Mouse (Mus musculus) brown adipose tissue, adult 24 weeks (tissue): Measurements from ENCODE around the gene Abcc6. TPM values are rescaled to one million over a fixed set of nuclear protein-coding genes. Genes with fewer than 3 reads are reported as not detected.

Experiments
- H3K27ac ChIP-seq: fragments of 200-500 bp; replicated peaks from 2 replicates; pipeline ENCODE4 v1.5.1; 2012; ENCODE audit warnings: low read depth, mild to moderate bottlenecking, low read length
- H3K4me1 ChIP-seq: fragments of 200-500 bp; 2 replicates; pipeline ENCODE4 v1.6.1; 2012; ENCODE audit warnings: low read length, mixed read lengths; ENCODE audit not compliant: control insufficient read depth, insufficient read depth, insufficient read length
- H3K4me3 ChIP-seq: fragments of 200-500 bp; 2 replicates; pipeline ENCODE4 v1.5.1; 2012; ENCODE audit warnings: low read depth, mild to moderate bottlenecking, low read length, moderate library complexity; ENCODE audit not compliant: insufficient read depth
- polyA plus RNA-seq: library from polyadenylated mRNA; stranded (reverse); fragments of >200 nt; gene quantifications from 2 replicates; pipeline ENCODE4 v1.2.4, GENCODE M21; 2012; ENCODE audit not compliant: missing spikeins, insufficient read depth, insufficient read length

The Abcc6 gene
- polyA plus RNA-seq, 1 experiment = not detected

DNA sequence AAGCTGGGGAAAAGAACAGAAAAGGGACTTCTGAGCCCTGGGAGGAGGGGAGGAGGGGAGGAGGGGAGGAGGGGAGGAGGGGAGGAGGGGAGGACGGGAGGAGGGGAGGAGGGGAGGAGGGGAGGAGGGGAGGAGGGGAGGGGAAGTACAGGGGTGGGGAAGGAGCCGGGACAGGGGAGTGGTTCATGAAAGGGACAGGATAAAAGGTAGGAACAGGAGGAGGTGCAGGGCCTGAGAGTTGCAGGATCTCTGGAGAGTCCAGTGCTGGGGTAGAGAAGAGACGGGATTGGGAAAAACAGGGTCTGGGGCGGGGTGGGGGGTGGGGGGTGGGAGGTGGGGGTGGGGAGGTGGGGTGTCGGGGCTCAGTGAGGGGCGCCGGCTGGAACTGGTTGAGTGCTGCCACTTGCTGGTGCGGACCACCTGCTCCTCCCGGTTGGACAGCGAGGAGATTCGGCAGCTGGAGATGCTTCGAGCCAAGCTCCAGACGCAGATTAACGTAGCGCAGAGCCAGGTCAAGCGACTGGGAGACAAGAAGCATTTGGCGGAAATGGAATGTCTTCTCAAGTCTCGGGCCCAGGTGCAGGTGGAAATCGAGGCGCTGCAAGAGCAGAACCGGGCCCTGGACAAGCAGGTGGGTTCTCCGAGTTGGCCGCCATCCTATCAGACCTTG, 101.3 kb downstream of the Abcc6 start:
- Histone ChIP-seq H3K4me3 (no peak overlapping the region), H3K27ac (no peak overlapping the region), H3K4me1 (no peaks in the 10 kb centered on the region)

DNA sequence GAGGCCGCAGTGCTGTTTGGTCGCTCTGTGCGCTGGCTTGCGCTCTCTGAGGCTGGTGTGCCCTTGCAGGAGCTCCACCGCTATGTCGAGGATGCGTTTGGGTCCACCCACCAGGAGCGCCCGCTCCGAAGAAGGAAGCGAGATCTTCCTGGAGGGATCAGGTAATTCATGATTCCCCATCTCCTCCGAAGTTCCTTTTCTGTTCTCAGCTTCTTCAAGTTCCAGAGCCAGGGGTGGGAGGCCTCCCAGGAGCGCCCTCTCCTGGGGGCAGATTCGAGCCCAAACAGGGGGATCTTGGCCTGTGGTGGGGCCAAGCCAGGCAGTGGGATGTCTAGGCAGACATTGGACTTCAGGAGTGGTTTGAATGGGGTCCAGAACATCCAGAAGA, 105.7 kb downstream of the Abcc6 start:
- Histone ChIP-seq H3K4me1 (0 out of 2 replicates have a peak, but pooled peaks cover 3% of the 10 kb centered on the region), H3K4me3 (peak overlapping the region; percentile 44), H3K27ac (no peak overlapping the region)

DNA sequence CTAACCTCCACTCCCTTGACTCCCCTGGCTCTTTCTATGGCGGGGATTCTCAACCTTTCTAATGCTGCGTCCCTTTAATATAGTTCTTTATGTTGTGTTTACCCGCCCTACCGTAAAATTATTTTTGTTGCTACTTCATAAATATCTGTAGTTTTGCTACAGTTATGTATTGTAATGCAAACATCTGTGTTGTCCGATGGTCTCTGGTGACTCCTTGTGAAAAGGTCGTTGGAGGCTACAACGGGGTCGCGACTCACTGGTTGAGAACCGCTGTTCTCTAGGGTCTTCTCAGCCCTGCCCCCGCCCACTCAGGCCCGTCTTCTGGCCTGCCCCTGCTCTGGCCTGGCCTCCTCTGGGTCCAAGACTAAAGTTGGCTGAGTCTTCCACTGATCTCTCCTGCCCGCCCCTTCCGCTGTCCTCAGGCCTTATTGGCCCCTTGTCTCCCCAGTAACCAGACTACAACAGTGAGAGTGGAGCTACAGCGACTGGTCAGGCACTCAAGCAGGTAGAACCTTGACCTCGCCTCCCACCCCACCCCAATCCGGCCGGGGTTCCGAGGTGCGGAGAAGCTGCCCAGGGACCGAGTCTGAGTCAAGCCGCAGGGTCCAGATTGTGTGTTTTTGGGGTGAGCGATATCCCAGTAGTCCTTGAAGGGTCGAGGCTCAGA, 106.2 kb downstream of the Abcc6 start, which contains the start of gene Ccdc114:
Gene Ccdc114 (plus strand): TSS at position 311 of the 667 bp plus-strand sequence.
- Histone ChIP-seq H3K4me1 (0 out of 2 replicates have a peak, but pooled peaks cover 3% of the 10 kb centered on the region), H3K4me3 (peak within 1 kb of the TSS; percentile 73), H3K27ac (peak within 1 kb of the TSS; percentile 94)

DNA sequence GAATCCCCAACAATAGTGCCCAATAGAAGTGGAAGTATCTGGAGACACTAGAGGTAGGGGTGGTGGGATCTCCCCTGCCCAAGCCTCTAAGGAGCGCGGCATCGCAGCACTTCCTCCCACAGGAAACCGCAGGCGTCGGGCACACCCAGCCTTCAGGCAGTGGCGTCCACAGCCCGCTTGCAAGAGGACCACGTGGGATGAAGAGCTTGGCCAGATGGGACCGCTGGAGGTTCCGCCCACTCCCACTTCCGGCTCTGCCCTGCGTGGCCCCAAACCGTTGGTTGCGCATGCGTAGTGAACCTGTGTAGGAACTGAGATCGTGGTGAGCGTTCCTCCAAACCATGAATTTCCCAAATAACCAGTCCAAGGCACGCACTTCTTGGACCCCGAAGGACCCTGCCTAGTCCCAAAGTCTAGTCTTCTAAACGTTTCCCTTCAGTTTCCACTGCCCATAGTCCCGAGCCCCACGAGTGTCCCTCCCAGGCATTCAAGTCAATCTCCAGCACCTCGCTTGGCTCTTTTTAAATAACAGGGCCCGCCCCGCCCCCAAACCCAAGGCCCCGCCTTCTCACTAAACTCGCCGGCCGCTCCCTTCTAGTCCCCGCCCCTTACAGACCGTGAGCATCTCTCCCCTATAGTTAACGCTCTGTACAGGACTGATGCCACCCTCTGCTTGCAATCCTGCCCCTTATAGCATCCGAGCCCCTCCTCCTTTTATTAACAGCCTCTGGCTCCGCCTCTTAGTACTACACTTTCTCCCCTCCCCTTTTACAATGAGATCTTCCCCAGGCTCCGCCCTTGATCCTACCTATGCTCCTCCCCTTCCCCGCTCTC, 107.0 kb downstream of the Abcc6 start:
- peak overlapping the region; percentile 73 for H3K4me3 ChIP-seq
- peak overlapping the region; percentile 94 for H3K27ac ChIP-seq
- 0 out of 2 replicates have a peak, but pooled peaks cover 3% of the 10 kb centered on the region for H3K4me1 ChIP-seq

DNA sequence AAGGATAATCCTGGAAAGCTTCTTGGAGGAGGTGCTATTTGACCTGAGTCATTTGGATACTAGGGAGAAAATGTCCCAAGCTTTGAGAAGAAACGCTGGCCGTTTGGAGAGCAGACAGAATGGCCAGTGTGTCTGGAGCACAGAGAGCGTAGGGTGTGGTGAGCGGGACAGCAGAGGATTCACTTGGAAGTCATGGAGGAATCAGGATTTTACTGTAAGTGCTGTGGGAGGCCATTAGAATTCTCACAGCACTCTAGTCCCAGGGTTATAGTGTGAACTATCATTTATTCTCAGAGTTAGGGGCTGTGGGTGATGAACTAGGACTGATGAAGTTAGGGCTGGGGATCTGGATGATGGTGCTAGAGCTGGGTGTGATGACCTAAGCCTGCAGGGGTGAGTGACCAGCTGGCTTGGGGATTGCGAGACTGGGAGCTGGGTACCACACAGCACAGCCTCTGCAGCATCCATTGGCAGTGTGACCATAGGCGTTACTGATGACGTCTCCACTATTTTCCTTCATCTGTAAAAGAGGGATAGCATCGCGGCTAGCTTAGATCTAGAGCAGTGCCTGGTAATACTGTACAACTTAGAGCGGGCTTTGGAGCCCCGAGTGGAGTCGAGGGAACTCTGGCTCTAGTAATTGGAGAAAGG, 108.0 kb downstream of the Abcc6 start:
- Histone ChIP-seq H3K27ac (peak overlapping the region; percentile 72), H3K4me1 (0 out of 2 replicates have a peak, but pooled peaks cover 3% of the 10 kb centered on the region), H3K4me3 (no peak overlapping the region)

DNA sequence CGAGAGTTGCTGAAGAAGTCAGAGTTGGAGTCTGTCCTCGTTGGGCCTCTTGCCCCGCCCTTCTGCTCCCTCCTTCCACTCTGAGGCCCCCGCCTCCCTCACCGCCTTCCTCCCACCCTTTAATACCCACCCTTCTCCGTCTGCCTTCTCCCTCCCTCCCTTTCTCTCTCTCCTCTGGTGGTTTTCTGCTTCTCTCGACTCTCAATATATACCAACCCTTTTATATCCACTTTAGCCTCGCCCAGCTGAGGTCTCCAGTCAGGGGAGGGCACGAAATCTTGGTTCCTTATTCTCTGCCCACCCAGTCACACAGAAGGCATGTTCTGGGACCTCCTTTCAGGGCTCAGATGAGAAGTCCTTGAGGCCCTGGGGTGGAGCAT, 108.9 kb downstream of the Abcc6 start, which contains the start of gene Emp3:
Gene Emp3 (minus strand): TSS at position 163 of the 380 bp plus-strand sequence.
- Histone ChIP-seq H3K4me1 (0 out of 2 replicates have a peak, but pooled peaks cover 3% of the 10 kb centered on the region), H3K27ac (peak within 1 kb of the TSS; percentile 80), H3K4me3 (peak within 1 kb of the TSS; percentile 58)

DNA sequence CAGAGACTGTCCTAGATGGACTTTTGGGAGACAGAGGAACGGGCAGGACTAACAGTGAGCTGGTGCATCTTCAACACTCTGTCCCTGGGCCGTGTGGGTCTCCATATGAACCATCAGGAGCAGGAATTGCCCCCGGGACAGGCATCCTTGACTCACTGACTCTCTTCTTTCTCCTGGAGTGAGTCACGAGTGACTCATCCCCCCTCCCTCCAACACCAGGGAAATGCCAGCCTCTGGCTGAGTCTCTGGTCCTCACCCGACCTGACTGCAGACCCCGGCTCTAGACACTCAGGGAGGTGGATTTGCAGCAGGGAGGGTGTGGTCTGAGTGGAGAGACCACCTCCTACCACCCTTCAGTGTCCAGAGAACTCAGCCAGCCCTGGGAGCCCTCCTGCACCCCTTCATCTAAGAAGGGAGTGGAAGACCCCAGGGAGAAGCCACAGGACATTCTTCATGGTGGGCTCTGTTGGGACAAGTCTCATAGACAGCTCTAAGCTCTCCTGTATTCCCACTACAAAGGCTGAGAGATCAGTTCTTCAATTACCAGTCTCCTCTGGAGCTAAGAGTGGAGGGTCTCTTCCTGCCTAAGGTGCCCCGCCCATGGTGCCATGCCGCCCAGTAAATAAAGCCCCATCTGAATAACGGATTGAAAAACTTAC, 109.4 kb downstream of the Abcc6 start:
- Histone ChIP-seq H3K4me1 (0 out of 2 replicates have a peak, but pooled peaks cover 3% of the 10 kb centered on the region), H3K27ac (peak overlapping the region; percentile 80), H3K4me3 (peak overlapping the region; percentile 58)

DNA sequence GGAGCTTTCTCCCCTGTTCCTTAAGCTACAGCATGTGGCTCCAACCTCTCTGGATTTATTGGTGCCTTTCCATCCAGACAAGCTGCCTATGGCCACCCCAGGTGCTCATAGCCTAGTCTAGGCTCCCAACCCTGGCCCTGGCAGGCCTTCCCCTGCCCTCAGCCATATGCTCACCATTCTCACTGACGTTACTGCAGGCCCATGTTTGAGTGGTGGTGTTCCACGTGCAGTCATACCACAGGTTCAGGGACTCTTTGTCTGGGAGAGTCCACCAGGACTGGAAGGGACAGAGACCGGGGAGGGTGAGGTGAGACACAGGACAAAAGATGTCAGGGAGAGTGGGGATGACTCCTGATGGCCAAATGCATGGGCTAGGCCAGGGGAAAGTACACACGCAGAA, 110.3 kb downstream of the Abcc6 start:
- Histone ChIP-seq H3K4me1 (0 out of 2 replicates have a peak, but pooled peaks cover 3% of the 10 kb centered on the region), H3K27ac (peak overlapping the region; percentile 35; the same call in 1 of the 2 replicates), H3K4me3 (peak overlapping the region; percentile 58)

DNA sequence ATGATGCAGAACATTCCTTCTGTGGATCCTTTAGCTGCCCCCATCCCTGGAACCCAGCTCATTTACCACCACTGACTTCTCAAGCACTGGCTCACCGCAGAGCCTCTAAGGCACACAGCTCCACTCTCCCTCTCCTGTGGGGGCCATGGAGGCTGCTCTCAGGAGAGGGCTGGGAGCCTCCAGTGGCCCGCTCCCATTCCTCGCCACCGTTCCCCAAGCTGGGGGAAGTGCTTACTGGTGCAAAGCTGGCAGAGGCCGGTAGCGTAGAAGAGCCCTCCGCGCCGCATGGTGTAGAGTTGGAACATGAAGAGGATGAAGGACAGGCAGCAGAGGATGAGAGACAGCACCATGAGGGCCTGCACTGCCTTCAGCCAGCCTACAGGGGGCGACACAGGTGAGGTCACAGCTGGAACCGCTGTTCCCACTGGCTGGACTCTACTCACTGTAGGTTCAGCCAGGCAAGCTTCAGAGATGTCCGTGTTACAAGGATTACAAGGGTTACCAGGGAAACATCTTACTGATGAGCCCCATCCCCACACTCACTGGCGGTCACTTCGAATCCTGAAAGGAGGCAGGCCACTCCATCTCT, 110.9 kb downstream of the Abcc6 start:
- H3K4me3 ChIP-seq = peak overlapping the region; percentile 58
- H3K27ac ChIP-seq = no peak overlapping the region
- 0 out of 2 replicates have a peak, but pooled peaks cover 3% of the 10 kb centered on the region for H3K4me1 ChIP-seq

DNA sequence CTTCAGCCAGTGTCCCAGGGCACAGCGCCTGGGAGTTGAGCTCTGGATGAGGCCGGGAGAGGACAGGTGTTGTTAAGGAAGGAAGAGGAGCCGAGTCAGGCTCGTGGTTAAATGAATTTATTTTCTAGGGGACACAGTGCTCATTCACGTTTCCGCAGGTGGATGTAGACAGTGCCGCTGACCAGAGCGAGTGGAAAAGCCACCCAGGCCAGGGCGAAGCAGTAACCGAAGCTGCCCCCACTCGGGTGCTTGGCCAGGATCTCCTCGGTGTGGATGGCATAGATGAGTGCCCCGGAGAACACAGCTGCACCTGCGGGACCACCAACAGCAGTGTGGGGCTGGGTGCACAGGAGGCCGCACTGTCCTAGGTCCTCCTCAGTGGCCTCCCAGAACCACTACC, 112.2 kb downstream of the Abcc6 start:
- no peak overlapping the region for H3K4me3 ChIP-seq
- H3K4me1 ChIP-seq = 0 out of 2 replicates have a peak, but pooled peaks cover 3% of the 10 kb centered on the region
- H3K27ac ChIP-seq = no peak overlapping the region

Other genes with a start within 250 kb of the Abcc6 start
- 0.36 and 0.46 TPM in 2 replicates for gene Lmtk3, start 246.6 kb downstream of the Abcc6 start, polyA plus RNA-seq
- 0.87 and 1.1 TPM in 2 replicates for gene Sult2b1, start 245.6 kb downstream of the Abcc6 start, polyA plus RNA-seq
- gene Cyth2, start 215.7 kb downstream of the Abcc6 start, polyA plus RNA-seq = 39.1 and 45.5 TPM in 2 replicates
- 1.1 TPM in 1 of 2 replicates, not detected in the other for gene Kcnj14, start 205.5 kb downstream of the Abcc6 start, polyA plus RNA-seq
- 5.5 and 6.6 TPM in 2 replicates for gene Grwd1, start 199.4 kb downstream of the Abcc6 start, polyA plus RNA-seq
- 95.6 and 96.1 TPM in 2 replicates for gene Kdelr1, start 157.5 kb downstream of the Abcc6 start, polyA plus RNA-seq
- gene Grin2d, start 151.9 kb downstream of the Abcc6 start, polyA plus RNA-seq = not detected in 2 replicates
- not detected in 2 replicates for gene Syngr4, start 133.6 kb downstream of the Abcc6 start, polyA plus RNA-seq
- gene Tmem143, start 133.4 kb downstream of the Abcc6 start, polyA plus RNA-seq = 151 and 189 TPM in 2 replicates
- 18.1 and 29.0 TPM in 2 replicates for gene Emp3, start 108.9 kb downstream of the Abcc6 start, polyA plus RNA-seq
- gene Ccdc114, start 106.2 kb downstream of the Abcc6 start, polyA plus RNA-seq = 1.2 and 1.7 TPM in 2 replicates
- 26.3 and 38.6 TPM in 2 replicates for gene Nomo1, start 3.4 kb upstream of the Abcc6 start, polyA plus RNA-seq
- 5.1 and 10.4 TPM in 2 replicates for gene Kcnj11, start 70.5 kb upstream of the Abcc6 start, polyA plus RNA-seq
- 1.1 TPM in 1 of 2 replicates, not detected in the other for gene Abcc8, start 149.7 kb upstream of the Abcc6 start, polyA plus RNA-seq
- gene Ush1c, start 208.2 kb upstream of the Abcc6 start, polyA plus RNA-seq = not detected in 2 replicates
- gene Otog, start 210.7 kb upstream of the Abcc6 start, polyA plus RNA-seq = not detected in 2 replicates